Mouse (Mus musculus): Measurements from ENCODE around the gene Chrna5. TPM values are rescaled to one million over a fixed set of nuclear protein-coding genes. Genes with fewer than 3 reads are reported as not detected.

Gene Chrna5
- polyA plus RNA-seq, 1 experiment from 2014 or later, result 0.86 TPM

Other genes starting within 250 kb of the Chrna5 start
- gene Wdr61, start 246.4 kb upstream of the Chrna5 start, polyA plus RNA-seq (2015; fragmentation: Nextera tagmentation; extraction: Ambion mirVana), result 90.1 and 93.3 TPM in 2 replicates
- 225 and 236 TPM in 2 replicates for gene Crabp1, start 216.1 kb upstream of the Chrna5 start, polyA plus RNA-seq (2015; fragmentation: Nextera tagmentation; extraction: Ambion mirVana)
- 28.1 and 34.7 TPM in 2 replicates for gene Ireb2, start 117.1 kb upstream of the Chrna5 start, polyA plus RNA-seq (2015; fragmentation: Nextera tagmentation; extraction: Ambion mirVana)
- 1.9 and 2.2 TPM in 2 replicates for gene Hykk, start 63.6 kb upstream of the Chrna5 start, polyA plus RNA-seq (2015; fragmentation: Nextera tagmentation; extraction: Ambion mirVana)
- 256 and 265 TPM in 2 replicates for gene Psma4, start 30.1 kb upstream of the Chrna5 start, polyA plus RNA-seq (2015; fragmentation: Nextera tagmentation; extraction: Ambion mirVana)
- gene AY074887, start 29.9 kb upstream of the Chrna5 start, polyA plus RNA-seq (2015; fragmentation: Nextera tagmentation; extraction: Ambion mirVana), result 0.86 and 0.90 TPM in 2 replicates
- gene Chrna3, start 45.7 kb downstream of the Chrna5 start, polyA plus RNA-seq (2015; fragmentation: Nextera tagmentation; extraction: Ambion mirVana), result 18.8 and 20.2 TPM in 2 replicates
- gene Chrnb4, start 67.9 kb downstream of the Chrna5 start, polyA plus RNA-seq (2015; fragmentation: Nextera tagmentation; extraction: Ambion mirVana), result 1.5 and 1.6 TPM in 2 replicates
- gene Ube2q2, start 168.0 kb downstream of the Chrna5 start, polyA plus RNA-seq (2015; fragmentation: Nextera tagmentation; extraction: Ambion mirVana), result 17.7 and 37.0 TPM in 2 replicates
- gene Fbxo22, start 228.0 kb downstream of the Chrna5 start, polyA plus RNA-seq (2015; fragmentation: Nextera tagmentation; extraction: Ambion mirVana), result 84.3 and 85.7 TPM in 2 replicates

All from hindbrain, embryonic 16.5 days (tissue).